Mouse (Mus musculus) heart, postnatal 14 days (tissue): ENCODE results near the gene Myo1d. TPM values are rescaled to one million over a fixed set of nuclear protein-coding genes. Genes with fewer than 3 reads are reported as not detected.

Experiments
- DNase-seq, 2 experiments: peaks; one replicate each; pipeline ENCODE4 v3.0.0; 2021 to 2022
- intact Hi-C: fragments of 180-260 bp; cut with DNase I; formaldehyde crosslinking; loops from one replicate; pipeline ENCODE4 v1.15.1; 2025
- total RNA-seq, 2 experiments: library from RNA; stranded (reverse); gene quantifications; 2 replicates each; pipeline ENCODE4 v1.2.3; 2021

The Myo1d gene
- total RNA-seq, 2 experiments from 2014 or later, result 13.0 to 14.6 TPM

GRCm38 (mm10) chr11:80513796-80514195, 266.0 kb downstream of the Myo1d start:
- intact Hi-C loops, result no loop called here

GRCm38 (mm10) chr11:80512313-80513056, 267.3 kb downstream of the Myo1d start:
- DNase-seq, result no peak
- intact Hi-C loops, result no loop called here

More at GRCm38 (mm10) chr11:80513796-80514195, 266.0 kb downstream of the Myo1d start:
- no peak for DNase-seq

- no peak for DNase-seq
- intact Hi-C loops, result no loop called here
Observed at GRCm38 (mm10) chr11:80510124-80510523, 269.7 kb downstream of the Myo1d start.

GRCm38 (mm10) chr11:80509176-80509506, 270.7 kb downstream of the Myo1d start:
- DNase-seq, result no peak
- intact Hi-C loops, result no loop called here

GRCm38 (mm10) chr11:80508361-80509175, 271.3 kb downstream of the Myo1d start:
- intact Hi-C loops, result no loop called here
- DNase-seq, result peak in 1 of 2 experiments; percentile 14

GRCm38 (mm10) chr11:80507791-80508190, 272.0 kb downstream of the Myo1d start:
- no peak for DNase-seq
- intact Hi-C loops, result no loop called here

- no peak for DNase-seq
- intact Hi-C loops, result no loop called here
Observed at GRCm38 (mm10) chr11:80506483-80506882, 273.3 kb downstream of the Myo1d start.

- DNase-seq, result no peak
- intact Hi-C loops, result no loop called here
Observed at GRCm38 (mm10) chr11:80505581-80505980, 274.2 kb downstream of the Myo1d start.

GRCm38 (mm10) chr11:80504519-80505385, 275.1 kb downstream of the Myo1d start:
- DNase-seq, result no peak
- intact Hi-C loops, result no loop called here

- intact Hi-C loops, result no loop called here
- DNase-seq, result no peak
Observed at GRCm38 (mm10) chr11:80503726-80504452, 275.9 kb downstream of the Myo1d start.

- DNase-seq, result no peak
- intact Hi-C loops, result no loop called here
Observed at GRCm38 (mm10) chr11:80503281-80503680, 276.5 kb downstream of the Myo1d start.

GRCm38 (mm10) chr11:80499550-80499952, 280.3 kb downstream of the Myo1d start:
- DNase-seq, result no peak
- intact Hi-C loops, result no loop called here

- intact Hi-C loops, result no loop called here
- DNase-seq, result no peak
Observed at GRCm38 (mm10) chr11:80498328-80499070, 281.3 kb downstream of the Myo1d start.

GRCm38 (mm10) chr11:80497225-80497919, 282.5 kb downstream of the Myo1d start:
- DNase-seq, result no peak
- intact Hi-C loops, result no loop called here

- intact Hi-C loops, result no loop called here
- no peak for DNase-seq
Observed at GRCm38 (mm10) chr11:80496640-80497039, 283.2 kb downstream of the Myo1d start.

GRCm38 (mm10) chr11:80495972-80496371, 283.9 kb downstream of the Myo1d start:
- intact Hi-C loops, result no loop called here
- DNase-seq, result no peak

- DNase-seq, result no peak
- intact Hi-C loops, result no loop called here
Observed at GRCm38 (mm10) chr11:80494852-80495251, 285.0 kb downstream of the Myo1d start.

GRCm38 (mm10) chr11:80493186-80493585, 286.6 kb downstream of the Myo1d start:
- intact Hi-C loops, result no loop called here
- DNase-seq, result no peak

- no peak for DNase-seq
- intact Hi-C loops, result no loop called here
Observed at GRCm38 (mm10) chr11:80490831-80491230, 289.0 kb downstream of the Myo1d start.
